Mouse (Mus musculus) midbrain, embryonic 15.5 days (tissue): ENCODE results near the gene Cald1. TPM values are rescaled to one million over a fixed set of nuclear protein-coding genes. Genes with fewer than 3 reads are reported as not detected.

Experiments used
- ATAC-seq: fragments of 200-750 bp; cut with Nextera tagmentation; replicated peaks from 2 replicates; pipeline ENCODE4 v1.8.0; 2017; ENCODE audit warnings: moderate TSS enrichment
- H3K27ac ChIP-seq: fragments of 300-500 bp; sonication (generic); 2 replicates; pipeline ENCODE4 v1.5.1; 2015; ENCODE audit warnings: mild to moderate bottlenecking, inconsistent platforms
- H3K27me3 ChIP-seq: fragments of 300-500 bp; sonication (generic); replicated peaks from 2 replicates; pipeline ENCODE4 v1.6.1; 2015; ENCODE audit warnings: inconsistent platforms
- H3K36me3 ChIP-seq: fragments of 300-500 bp; sonication (generic); replicated peaks from 2 replicates; pipeline ENCODE4 v1.6.1; 2015; ENCODE audit warnings: inconsistent platforms
- H3K4me1 ChIP-seq: fragments of 300-500 bp; sonication (generic); 2 replicates; pipeline ENCODE4 v1.6.1; 2015; ENCODE audit warnings: inconsistent platforms
- H3K4me2 ChIP-seq: fragments of 300-500 bp; sonication (generic); 2 replicates; pipeline ENCODE4 v1.6.1; 2015; ENCODE audit warnings: inconsistent platforms, mild to moderate bottlenecking, moderate library complexity
- H3K4me3 ChIP-seq: fragments of 300-500 bp; sonication (generic); 2 replicates; pipeline ENCODE4 v1.5.1; 2015; ENCODE audit warnings: mild to moderate bottlenecking, inconsistent platforms
- H3K9ac ChIP-seq: fragments of 300-500 bp; sonication (generic); 2 replicates; pipeline ENCODE4 v1.6.1; 2015; ENCODE audit warnings: mild to moderate bottlenecking, inconsistent platforms
- H3K9me3 ChIP-seq: fragments of 300-500 bp; sonication (generic); 2 replicates; pipeline ENCODE4 v1.6.1; 2016; ENCODE audit warnings: inconsistent platforms
- WGBS: fragments of 180-500 bp; shearing (Covaris S2); methylation state at CpG from one replicate; pipeline ENCODE4 v1.1.7; 2015; ENCODE audit warnings: mixed read lengths; 5-methylcytosine and 5-hydroxymethylcytosine counted together
- polyA plus RNA-seq: library from polyadenylated mRNA; unstranded; fragments of >200 nt; fragmentation: Nextera tagmentation; extraction: Ambion mirVana; gene quantifications from 2 replicates; pipeline ENCODE4 v1.2.1, GENCODE M21; 2015

Gene Cald1
- polyA plus RNA-seq, 1 experiment from 2014 or later = 65.1 TPM

GRCm38 (mm10) chr6:34622865-34623264 is 24.6 kb downstream of the Cald1 start:
- no peaks in the 10 kb centered on the region for H3K27me3 ChIP-seq
- no peak overlapping the region for H3K27ac ChIP-seq
- no peak overlapping the region for H3K4me2 ChIP-seq
- no peaks in the 10 kb centered on the region for H3K9me3 ChIP-seq
- no peak overlapping the region for H3K9ac ChIP-seq
- H3K4me1 ChIP-seq = no peaks in the 10 kb centered on the region
- no peaks in the 10 kb centered on the region for H3K36me3 ChIP-seq
- WGBS = 55% methylated on average over 6 of the region's 6 CpGs
- ATAC-seq = no peak
- H3K4me3 ChIP-seq = no peak overlapping the region

GRCm38 (mm10) chr6:34623290-34623689 is 25.0 kb downstream of the Cald1 start:
- no peak overlapping the region for H3K4me2 ChIP-seq
- H3K9ac ChIP-seq = no peak overlapping the region
- no peaks in the 10 kb centered on the region for H3K4me1 ChIP-seq
- no peak overlapping the region for H3K4me3 ChIP-seq
- H3K27me3 ChIP-seq = no peaks in the 10 kb centered on the region
- H3K9me3 ChIP-seq = no peaks in the 10 kb centered on the region
- no peak overlapping the region for H3K27ac ChIP-seq
- WGBS = 42% methylated on average over 7 of the region's 7 CpGs
- H3K36me3 ChIP-seq = no peaks in the 10 kb centered on the region
- no peak for ATAC-seq

GRCm38 (mm10) chr6:34624536-34624935 is 26.2 kb downstream of the Cald1 start:
- no peaks in the 10 kb centered on the region for H3K4me1 ChIP-seq
- H3K36me3 ChIP-seq = no peaks in the 10 kb centered on the region
- H3K9me3 ChIP-seq = no peaks in the 10 kb centered on the region
- H3K9ac ChIP-seq = no peak overlapping the region
- no peaks in the 10 kb centered on the region for H3K27me3 ChIP-seq
- H3K4me3 ChIP-seq = no peak overlapping the region
- no peak overlapping the region for H3K27ac ChIP-seq
- no peak overlapping the region for H3K4me2 ChIP-seq
- ATAC-seq = no peak
- 88% methylated on average over 3 of the region's 3 CpGs for WGBS

- no peak overlapping the region for H3K27ac ChIP-seq
- H3K36me3 ChIP-seq = no peaks in the 10 kb centered on the region
- no peak overlapping the region for H3K4me3 ChIP-seq
- no peaks in the 10 kb centered on the region for H3K4me1 ChIP-seq
- no peak for ATAC-seq
- H3K9ac ChIP-seq = no peak overlapping the region
- H3K9me3 ChIP-seq = no peaks in the 10 kb centered on the region
- 87% methylated on average over 8 of the region's 8 CpGs for WGBS
- no peak overlapping the region for H3K4me2 ChIP-seq
- no peaks in the 10 kb centered on the region for H3K27me3 ChIP-seq
Observed at GRCm38 (mm10) chr6:34626586-34627245, 28.4 kb downstream of the Cald1 start.

- Histone ChIP-seq H3K4me2 (no peak overlapping the region), H3K9ac (no peak overlapping the region), H3K36me3 (no peaks in the 10 kb centered on the region), H3K4me1 (no peaks in the 10 kb centered on the region), H3K9me3 (no peaks in the 10 kb centered on the region), H3K27me3 (no peaks in the 10 kb centered on the region), H3K27ac (no peak overlapping the region), H3K4me3 (no peak overlapping the region)
- no peak for ATAC-seq
- WGBS = 69% methylated on average over 1 of the region's 1 CpGs
Observed at GRCm38 (mm10) chr6:34628131-34628530, 29.8 kb downstream of the Cald1 start.

- 87% methylated on average over 3 of the region's 3 CpGs for WGBS
- Histone ChIP-seq H3K27ac (no peak overlapping the region), H3K27me3 (no peaks in the 10 kb centered on the region), H3K4me2 (no peak overlapping the region), H3K9me3 (no peaks in the 10 kb centered on the region), H3K4me3 (no peak overlapping the region), H3K36me3 (no peaks in the 10 kb centered on the region), H3K4me1 (peaks cover 2% of the 10 kb centered on the region; the same call in 1 of the 2 replicates), H3K9ac (no peak overlapping the region)
- ATAC-seq = no peak
Observed at GRCm38 (mm10) chr6:34633776-34634175, 35.5 kb downstream of the Cald1 start.

- ATAC-seq = no peak
- Histone ChIP-seq H3K27ac (no peak overlapping the region), H3K9ac (no peak overlapping the region), H3K4me3 (no peak overlapping the region), H3K27me3 (no peaks in the 10 kb centered on the region), H3K4me2 (no peak overlapping the region), H3K4me1 (peaks cover 3% of the 10 kb centered on the region; the same call in 1 of the 2 replicates), H3K9me3 (no peaks in the 10 kb centered on the region), H3K36me3 (no peaks in the 10 kb centered on the region)
- 64% methylated on average over 10 of the region's 10 CpGs for WGBS
Observed at GRCm38 (mm10) chr6:34637588-34638438, 39.5 kb downstream of the Cald1 start.

- H3K9ac ChIP-seq = no peak overlapping the region
- H3K36me3 ChIP-seq = no peaks in the 10 kb centered on the region
- H3K4me1 ChIP-seq = peaks cover 3% of the 10 kb centered on the region; the same call in 1 of the 2 replicates
- ATAC-seq = no peak
- H3K4me3 ChIP-seq = no peak overlapping the region
- H3K4me2 ChIP-seq = no peak overlapping the region
- 15% methylated on average over 2 of the region's 2 CpGs for WGBS
- no peak overlapping the region for H3K27ac ChIP-seq
- H3K27me3 ChIP-seq = no peaks in the 10 kb centered on the region
- no peaks in the 10 kb centered on the region for H3K9me3 ChIP-seq
Observed at GRCm38 (mm10) chr6:34638667-34639066, 40.4 kb downstream of the Cald1 start.

GRCm38 (mm10) chr6:34640226-34640625 is 41.9 kb downstream of the Cald1 start:
- Histone ChIP-seq H3K9me3 (no peaks in the 10 kb centered on the region), H3K4me3 (no peak overlapping the region), H3K4me1 (peaks cover 3% of the 10 kb centered on the region; the same call in 1 of the 2 replicates), H3K27ac (no peak overlapping the region), H3K9ac (no peak overlapping the region), H3K27me3 (no peaks in the 10 kb centered on the region), H3K36me3 (no peaks in the 10 kb centered on the region), H3K4me2 (no peak overlapping the region)
- no peak for ATAC-seq
- 88% methylated on average over 9 of the region's 9 CpGs for WGBS

GRCm38 (mm10) chr6:34641081-34641480 is 42.8 kb downstream of the Cald1 start:
- Histone ChIP-seq H3K4me3 (no peak overlapping the region), H3K36me3 (no peaks in the 10 kb centered on the region), H3K4me1 (peaks cover 3% of the 10 kb centered on the region; the same call in 1 of the 2 replicates), H3K9ac (no peak overlapping the region), H3K4me2 (no peak overlapping the region), H3K27ac (no peak overlapping the region), H3K9me3 (no peaks in the 10 kb centered on the region), H3K27me3 (no peaks in the 10 kb centered on the region)
- ATAC-seq = no peak

GRCm38 (mm10) chr6:34642075-34642547 is 43.8 kb downstream of the Cald1 start:
- H3K9ac ChIP-seq = no peak overlapping the region
- H3K9me3 ChIP-seq = no peaks in the 10 kb centered on the region
- H3K4me2 ChIP-seq = no peak overlapping the region
- no peaks in the 10 kb centered on the region for H3K36me3 ChIP-seq
- no peak overlapping the region for H3K4me3 ChIP-seq
- H3K27ac ChIP-seq = no peak overlapping the region
- no peak for ATAC-seq
- WGBS = 90% methylated on average over 5 of the region's 5 CpGs
- peaks cover 3% of the 10 kb centered on the region; the same call in 1 of the 2 replicates for H3K4me1 ChIP-seq
- no peaks in the 10 kb centered on the region for H3K27me3 ChIP-seq

- Histone ChIP-seq H3K27ac (no peak overlapping the region), H3K27me3 (no peaks in the 10 kb centered on the region), H3K4me1 (no peaks in the 10 kb centered on the region), H3K9me3 (no peaks in the 10 kb centered on the region), H3K4me3 (no peak overlapping the region), H3K36me3 (no peaks in the 10 kb centered on the region), H3K4me2 (no peak overlapping the region), H3K9ac (no peak overlapping the region)
- WGBS = 60% methylated on average over 5 of the region's 5 CpGs
- no peak for ATAC-seq
Observed at GRCm38 (mm10) chr6:34648017-34648787, 49.9 kb downstream of the Cald1 start.
